Mouse (Mus musculus) midbrain, embryonic 14.5 days (tissue): ENCODE measurements around the gene Cobll1. TPM values are rescaled to one million over a fixed set of nuclear protein-coding genes. Genes with fewer than 3 reads are reported as not detected.

ENCODE experiments used
- ATAC-seq: fragments of 200-750 bp; cut with Nextera tagmentation; 2 replicates; pipeline ENCODE4 v1.8.0; 2017; ENCODE audit warnings: moderate number of reproducible peaks, moderate library complexity; ENCODE audit not compliant: low FRiP score, low TSS enrichment
- DNase-seq: peaks from one replicate; pipeline ENCODE4 v3.0.0-alpha.2; 2015
- H3K27ac ChIP-seq: fragments of 300-500 bp; sonication (generic); replicated peaks from 2 replicates; pipeline ENCODE4 v1.5.1; 2014; ENCODE audit warnings: mild to moderate bottlenecking, low read depth, low read length, moderate library complexity
- H3K27me3 ChIP-seq: fragments of 300-500 bp; sonication (generic); 2 replicates; pipeline ENCODE4 v1.6.1; 2014; ENCODE audit warnings: low read length, control low read depth, mixed read lengths; ENCODE audit not compliant: control insufficient read depth, insufficient read depth
- H3K36me3 ChIP-seq: fragments of 300-500 bp; sonication (generic); 2 replicates; pipeline ENCODE4 v1.6.1; 2014; ENCODE audit warnings: low read length, control low read depth; ENCODE audit not compliant: control insufficient read depth, insufficient read depth
- H3K4me1 ChIP-seq: fragments of 300-500 bp; sonication (generic); 2 replicates; pipeline ENCODE4 v1.6.1; 2014; ENCODE audit warnings: mild to moderate bottlenecking, antibody characterized with exemption, low read length, control low read depth; ENCODE audit not compliant: control insufficient read depth, insufficient read depth
- H3K4me2 ChIP-seq: fragments of 300-500 bp; sonication (generic); 2 replicates; pipeline ENCODE4 v1.6.1; 2014; ENCODE audit warnings: mild to moderate bottlenecking, low read length, moderate library complexity
- H3K4me3 ChIP-seq: fragments of 300-500 bp; sonication (generic); replicated peaks from 2 replicates; pipeline ENCODE4 v1.5.1; 2014; ENCODE audit warnings: low read depth, low read length
- H3K9ac ChIP-seq: fragments of 300-500 bp; sonication (generic); replicated peaks from 2 replicates; pipeline ENCODE4 v1.6.1; 2014; ENCODE audit warnings: mild to moderate bottlenecking, low read length, moderate library complexity
- H3K9me3 ChIP-seq: fragments of 300-500 bp; sonication (generic); 2 replicates; pipeline ENCODE4 v1.6.1; 2016; ENCODE audit warnings: low read length, control low read depth, mixed read lengths; ENCODE audit not compliant: control insufficient read depth
- WGBS: fragments of 180-500 bp; shearing (Covaris S2); extraction: QIAGEN DNeasy Blood & Tissue Kit; methylation state at CpG from one replicate; pipeline ENCODE4 v1.1.7; 2014; 5-methylcytosine and 5-hydroxymethylcytosine counted together
- polyA plus RNA-seq: library from polyadenylated mRNA; unstranded; fragments of >200 nt; fragmentation: Nextera tagmentation; extraction: Ambion mirVana; gene quantifications from 2 replicates; pipeline ENCODE4 v1.2.1, GENCODE M21; 2014

The Cobll1 gene
- polyA plus RNA-seq, 1 experiment from 2014 or later, result 3.5 TPM

- H3K9me3 ChIP-seq, result no peaks in the 10 kb centered on the region
- H3K4me3 ChIP-seq, result no peak overlapping the region
- H3K4me2 ChIP-seq, result no peak overlapping the region
- no peak overlapping the region for H3K9ac ChIP-seq
- no peak overlapping the region for H3K27ac ChIP-seq
- no peaks in the 10 kb centered on the region for H3K4me1 ChIP-seq
- H3K27me3 ChIP-seq, result no peaks in the 10 kb centered on the region
- DNase-seq (no peak), ATAC-seq (no peak)
- H3K36me3 ChIP-seq, result no peaks in the 10 kb centered on the region
- WGBS, result 88% methylated on average over 6 of the region's 6 CpGs
These were observed 11.9 kb downstream of the Cobll1 start for GRCm38 (mm10) chr2:65227154-65227897.

- no peaks in the 10 kb centered on the region for H3K4me1 ChIP-seq
- DNase-seq (no peak), ATAC-seq (no peak)
- WGBS, result 89% methylated on average over 4 of the region's 4 CpGs
- H3K4me2 ChIP-seq, result no peak overlapping the region
- H3K36me3 ChIP-seq, result no peaks in the 10 kb centered on the region
- H3K4me3 ChIP-seq, result no peak overlapping the region
- H3K27me3 ChIP-seq, result no peaks in the 10 kb centered on the region
- H3K9me3 ChIP-seq, result no peaks in the 10 kb centered on the region
- H3K9ac ChIP-seq, result no peak overlapping the region
- H3K27ac ChIP-seq, result no peak overlapping the region
These were observed 12.7 kb downstream of the Cobll1 start for GRCm38 (mm10) chr2:65226494-65226893.

DNA sequence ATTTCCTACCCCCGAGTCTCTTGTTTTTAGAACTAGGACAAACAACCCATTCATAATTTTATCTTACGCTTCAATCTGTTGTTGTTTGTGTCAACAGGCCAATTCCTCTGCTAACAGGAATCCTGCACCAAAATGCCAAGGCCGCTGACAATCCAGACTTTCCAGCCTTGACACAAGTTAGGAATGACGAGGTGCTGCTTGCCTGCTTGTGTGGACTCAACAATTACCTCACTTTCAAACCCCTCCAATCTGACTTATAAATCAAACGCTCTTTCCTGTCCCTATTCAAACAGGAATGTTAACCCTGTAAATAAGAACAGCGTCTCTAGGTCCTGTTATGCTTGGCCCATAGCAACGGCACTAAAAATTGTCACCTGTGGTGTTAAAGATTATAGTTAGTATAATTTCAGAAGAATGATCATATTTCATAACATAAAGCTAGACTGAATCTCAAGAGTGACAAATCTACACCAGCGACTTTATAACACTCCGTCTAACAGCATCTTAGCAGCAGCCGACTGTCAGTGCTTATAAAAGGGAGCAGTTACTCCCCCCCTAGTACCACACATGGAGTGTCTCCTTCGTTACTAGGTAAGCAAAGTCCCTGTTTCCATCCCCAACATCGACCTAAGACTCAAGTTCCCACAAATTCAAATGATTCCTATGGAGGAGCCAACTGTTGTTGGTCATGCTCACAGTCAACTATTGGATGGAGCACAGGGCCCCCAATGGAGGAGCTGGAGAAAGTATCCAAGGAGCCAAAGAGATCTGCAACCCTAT lies 15.1 kb downstream of the Cobll1 start:
- no peak overlapping the region for H3K9ac ChIP-seq
- H3K4me2 ChIP-seq, result no peak overlapping the region
- no peak overlapping the region for H3K4me3 ChIP-seq
- H3K4me1 ChIP-seq, result no peaks in the 10 kb centered on the region
- no peaks in the 10 kb centered on the region for H3K27me3 ChIP-seq
- no peak for ATAC-seq
- no peaks in the 10 kb centered on the region for H3K9me3 ChIP-seq
- DNase-seq, result no peak
- no peak overlapping the region for H3K27ac ChIP-seq
- H3K36me3 ChIP-seq, result no peaks in the 10 kb centered on the region
- WGBS, result 89% methylated on average over 12 of the region's 12 CpGs

GRCm38 (mm10) chr2:65223012-65223411 lies 16.2 kb downstream of the Cobll1 start:
- H3K36me3 ChIP-seq, result no peaks in the 10 kb centered on the region
- H3K4me2 ChIP-seq, result no peak overlapping the region
- ATAC-seq, result no peak
- 82% methylated on average over 8 of the region's 8 CpGs for WGBS
- no peaks in the 10 kb centered on the region for H3K9me3 ChIP-seq
- H3K9ac ChIP-seq, result no peak overlapping the region
- H3K4me1 ChIP-seq, result no peaks in the 10 kb centered on the region
- no peak overlapping the region for H3K4me3 ChIP-seq
- DNase-seq, result no peak
- H3K27ac ChIP-seq, result no peak overlapping the region
- no peaks in the 10 kb centered on the region for H3K27me3 ChIP-seq

GRCm38 (mm10) chr2:65221646-65222045 lies 17.6 kb downstream of the Cobll1 start:
- Histone ChIP-seq H3K27ac (no peak overlapping the region), H3K4me3 (no peak overlapping the region), H3K4me1 (no peaks in the 10 kb centered on the region), H3K9me3 (no peaks in the 10 kb centered on the region), H3K9ac (no peak overlapping the region), H3K36me3 (no peaks in the 10 kb centered on the region), H3K27me3 (no peaks in the 10 kb centered on the region), H3K4me2 (no peak overlapping the region)
- ATAC-seq (no peak), DNase-seq (no peak)
- WGBS, result 88% methylated on average over 2 of the region's 2 CpGs

DNA sequence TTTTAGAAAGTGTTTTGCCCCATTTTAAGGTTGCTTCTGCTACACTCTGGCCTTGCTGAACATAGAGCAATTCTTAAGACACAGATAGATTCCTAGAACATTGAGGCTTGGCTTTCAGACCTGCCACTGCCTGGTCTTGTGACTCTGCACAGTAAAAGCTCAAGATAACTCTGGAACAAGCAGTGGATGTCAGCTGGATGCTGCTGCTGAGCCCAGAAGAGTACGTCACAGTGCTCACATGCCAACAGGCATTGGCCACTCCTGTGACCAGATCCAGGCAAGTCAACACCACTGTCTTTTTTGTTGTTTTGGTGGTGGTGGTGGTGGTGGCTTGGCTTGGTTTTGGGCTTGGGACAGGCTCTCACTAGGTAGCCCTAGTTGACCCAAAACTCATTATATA lies 18.6 kb downstream of the Cobll1 start:
- no peaks in the 10 kb centered on the region for H3K36me3 ChIP-seq
- DNase-seq, result no peak
- no peak overlapping the region for H3K4me3 ChIP-seq
- H3K9ac ChIP-seq, result no peak overlapping the region
- H3K4me1 ChIP-seq, result no peaks in the 10 kb centered on the region
- H3K27me3 ChIP-seq, result no peaks in the 10 kb centered on the region
- H3K4me2 ChIP-seq, result no peak overlapping the region
- ATAC-seq, result no peak
- no peaks in the 10 kb centered on the region for H3K9me3 ChIP-seq
- H3K27ac ChIP-seq, result no peak overlapping the region
- WGBS, result 88% methylated on average over 1 of the region's 1 CpGs

DNA sequence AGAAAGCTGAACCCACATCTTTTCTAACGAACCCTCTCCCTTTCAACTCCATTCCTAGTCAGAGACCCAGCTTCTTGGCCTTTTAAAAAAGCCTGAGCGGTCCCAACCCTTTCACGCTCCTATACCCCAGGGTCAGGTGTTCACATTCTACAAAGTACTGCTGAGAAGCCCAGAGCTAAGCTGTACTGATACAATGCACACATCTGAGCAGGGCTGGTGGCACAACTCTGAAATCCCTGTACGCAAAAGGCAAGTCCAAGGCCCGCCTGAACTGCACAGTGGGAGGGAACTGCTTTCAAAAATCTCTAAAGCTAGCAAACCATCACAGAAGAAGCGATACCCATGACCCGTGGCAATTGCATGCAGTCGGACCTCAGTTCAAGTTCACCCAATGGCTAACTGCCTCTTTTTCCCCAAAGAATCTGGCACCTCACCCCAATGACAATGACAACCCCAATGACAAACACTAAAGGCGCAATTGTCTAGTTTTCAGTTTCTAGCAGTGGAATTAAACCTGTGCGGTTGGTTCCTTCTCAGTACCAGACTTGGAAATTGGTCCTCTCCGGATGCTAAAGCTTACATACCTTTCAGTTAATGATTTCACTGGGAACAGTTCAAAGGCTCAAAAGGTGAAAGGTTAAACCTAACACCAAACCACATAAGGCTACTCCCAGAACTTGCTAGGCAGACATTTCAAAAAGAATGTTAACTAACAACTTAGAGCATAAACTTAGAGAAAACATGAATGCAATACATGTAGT lies 19.6 kb downstream of the Cobll1 start:
- Histone ChIP-seq H3K27me3 (no peaks in the 10 kb centered on the region), H3K4me2 (no peak overlapping the region), H3K27ac (no peak overlapping the region), H3K9ac (no peak overlapping the region), H3K4me3 (no peak overlapping the region), H3K36me3 (no peaks in the 10 kb centered on the region), H3K4me1 (no peaks in the 10 kb centered on the region), H3K9me3 (no peaks in the 10 kb centered on the region)
- no peak for DNase-seq
- WGBS, result 77% methylated on average over 11 of the region's 11 CpGs
- no peak for ATAC-seq

DNA sequence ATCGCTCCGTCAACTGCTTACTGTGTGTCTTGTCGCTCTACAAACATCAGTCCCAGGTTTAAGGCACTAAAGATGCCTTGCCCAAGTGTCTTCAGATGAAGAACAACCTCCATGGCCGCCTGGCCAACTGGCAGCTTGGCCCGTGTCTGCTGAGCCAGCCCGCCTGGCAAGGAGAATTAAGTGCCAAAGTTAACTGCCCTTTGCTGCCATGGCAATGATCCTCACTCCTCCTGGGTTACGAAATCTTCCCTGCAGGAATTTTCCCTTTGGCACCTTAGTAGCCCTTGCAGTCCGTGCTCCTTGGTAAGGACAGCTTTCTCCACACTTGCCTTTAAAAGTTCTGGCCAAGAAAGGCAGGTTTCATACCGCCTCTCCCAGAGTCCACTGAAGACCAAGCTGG lies 20.9 kb downstream of the Cobll1 start:
- Histone ChIP-seq H3K4me3 (no peak overlapping the region), H3K36me3 (no peaks in the 10 kb centered on the region), H3K9ac (no peak overlapping the region), H3K4me2 (no peak overlapping the region), H3K9me3 (no peaks in the 10 kb centered on the region), H3K4me1 (no peaks in the 10 kb centered on the region), H3K27me3 (no peaks in the 10 kb centered on the region), H3K27ac (no peak overlapping the region)
- ATAC-seq (no peak), DNase-seq (no peak)
- 89% methylated on average over 9 of the region's 9 CpGs for WGBS
